8 mouse cellular contexts compared by ENCODE assay signal in genomic region chr12:117769113-117769512, GRCm38 (mm10). TPM values are rescaled to one million over a fixed set of nuclear protein-coding genes. Genes with fewer than 3 reads are reported as not detected.
DNase-seq lines count a peak whose midpoint lies in the region; ATAC-seq and TF ChIP-seq lines count a peak whose summit lies in the region.
"Had no signal": no experiment of that assay in that cellular context is flagged by ENCODE, and none has a peak within 500 bp of the region (broad histone marks: within the 10 kb centered on the region; RNA-seq: fewer than 3 reads in every experiment).

No protein-coding gene starts in this region.

- H3K27me3 ChIP-seq in E14TG2a.4 (ENCODE audit: insufficient read depth, low read length) = peaks cover 9% of the 10 kb centered on the region; the same call in 1 of the 2 replicates
- no peaks in the 10 kb centered on the region for H3K27me3 ChIP-seq in midbrain, embryonic 11.5 days (ENCODE audit: control insufficient read depth, insufficient read depth, low read length)
- H3K27me3 ChIP-seq in spleen, adult 2 months (ENCODE audit: control insufficient read depth, insufficient read depth, low read length) = no peaks in the 10 kb centered on the region
- H3K27me3 ChIP-seq: liver, embryonic 15.5 days had no signal

- H3K9ac ChIP-seq in midbrain, embryonic 11.5 days (ENCODE audit: low read length) = no peak overlapping the region
- H3K9ac ChIP-seq: liver, embryonic 15.5 days had no signal

- no peak for TF ChIP-seq POLR2A in spleen, adult 2 months (IDR thresholded peaks at IDR 0.05; ENCODE audit: low read depth, low read length)

- no peaks in the 10 kb centered on the region for H3K4me1 ChIP-seq in E14TG2a.4 (replicated peaks; ENCODE audit: low read depth, low read length)
- no peaks in the 10 kb centered on the region for H3K4me1 ChIP-seq in midbrain, embryonic 11.5 days (ENCODE audit: control insufficient read depth, insufficient read depth, low read length)
- no peaks in the 10 kb centered on the region for H3K4me1 ChIP-seq in spleen, adult 2 months (ENCODE audit: control insufficient read depth, insufficient read depth, insufficient read length)
- H3K4me1 ChIP-seq: liver, embryonic 15.5 days had no signal

- H3K4me2 ChIP-seq in midbrain, embryonic 11.5 days = no peak overlapping the region
- H3K4me2 ChIP-seq: liver, embryonic 15.5 days had no signal

- peak; percentile 33; the same call in 1 of the 2 replicates for ATAC-seq in midbrain, embryonic 11.5 days (ENCODE audit: low FRiP score)

- H3K9me3 ChIP-seq in E14TG2a.4 (ENCODE audit: low read length) = no peaks in the 10 kb centered on the region
- H3K9me3 ChIP-seq in midbrain, embryonic 11.5 days (ENCODE audit: control insufficient read depth, low read length) = no peaks in the 10 kb centered on the region
- H3K9me3 ChIP-seq: liver, embryonic 15.5 days had no signal

- no peaks in the 10 kb centered on the region for H3K36me3 ChIP-seq in E14TG2a.4 (ENCODE audit: insufficient read depth, low read length)
- no peaks in the 10 kb centered on the region for H3K36me3 ChIP-seq in midbrain, embryonic 11.5 days (ENCODE audit: control insufficient read depth, insufficient read depth, low read length)
- H3K36me3 ChIP-seq in spleen, adult 2 months (ENCODE audit: control insufficient read depth, insufficient read depth, low read length) = no peaks in the 10 kb centered on the region
- H3K36me3 ChIP-seq: liver, embryonic 15.5 days had no signal

- DNase-seq in NIH3T3 (ENCODE audit: low read depth) = peak; percentile 80
- peak; percentile 85 to 91 for DNase-seq in cerebellum, postnatal 14 days
- peak; percentile 53 to 70 for DNase-seq in gastrocnemius, postnatal 4 days (ENCODE audit: low spot score in 2 of 2)
- peak; percentile 82 to 86 for DNase-seq in layer of hippocampus, postnatal 10 days (ENCODE audit: low spot score in 2 of 2)
- DNase-seq in midbrain, embryonic 11.5 days (ENCODE audit: low spot score, missing footprints) = peak; percentile 97
- DNase-seq in spleen, adult 2 months (ENCODE audit: low read depth in 1 of 2, low spot score in 2 of 2) = peak; percentile 19 to 66

- 10% methylated on average over 5 of the region's 5 CpGs for WGBS in midbrain, embryonic 11.5 days
- 11% methylated on average over 5 of the region's 5 CpGs for WGBS in spleen, adult 2 months

- H3K4me3 ChIP-seq in E14TG2a.4 (replicated peaks; ENCODE audit: low read length) = no peak overlapping the region
- H3K4me3 ChIP-seq in midbrain, embryonic 11.5 days (ENCODE audit: low read depth, low read length) = no peak overlapping the region
- H3K4me3 ChIP-seq in spleen, adult 2 months (ENCODE audit: extremely low read depth, insufficient read depth, insufficient read length) = no peak overlapping the region
- H3K4me3 ChIP-seq: liver, embryonic 15.5 days had no signal

- TF ChIP-seq CTCF in E14TG2a.4 (conservative IDR thresholded peaks at IDR 0.05; ENCODE audit: low read length) = peak; percentile 65
- TF ChIP-seq CTCF in spleen, adult 2 months (IDR thresholded peaks at IDR 0.05; ENCODE audit: extremely low read depth, insufficient read depth, insufficient read length, insufficient replicate concordance) = peak; percentile 77; the same call in 1 of the 2 replicates

- no peak overlapping the region for H3K27ac ChIP-seq in midbrain, embryonic 11.5 days (ENCODE audit: low read depth, low read length)
- no peak overlapping the region for H3K27ac ChIP-seq in spleen, adult 2 months (ENCODE audit: insufficient read depth, low read length)
- H3K27ac ChIP-seq: liver, embryonic 15.5 days had no signal

RNA-seq across cellular contexts. Expression of gene Cdca7l, which starts 35.0 kb away (rescaled TPM):
- total RNA-seq in gastrocnemius, postnatal 4 days (2021) = 1 to 10 TPM; 8.1 to 8.6 TPM
- total RNA-seq in layer of hippocampus, postnatal 10 days (2021) = 1 to 10 TPM; 1.8 to 2.1 TPM
- polyA plus RNA-seq in midbrain, embryonic 11.5 days (2014; fragmentation: Nextera tagmentation; extraction: Ambion mirVana) = 41.2 and 45.2 TPM in 2 replicates
- 3.2 and 3.8 TPM in 2 replicates for polyA plus RNA-seq in spleen, adult 2 months (2012; rRNA removed)

Comparison
In these comparisons a context has a peak if more than half of its experiments do, and no peak if none do; other contexts are left out.
1. DNase-seq: peak in every context shown above with its lines; median percentile 97 in midbrain, embryonic 11.5 days; 88 in cerebellum, postnatal 14 days; 84 in layer of hippocampus, postnatal 10 days; 80 in NIH3T3; 62 in gastrocnemius, postnatal 4 days; 42 in spleen, adult 2 months.